Mouse (Mus musculus) hindbrain, postnatal 0 days (tissue): ENCODE measurements around the gene Rbm19. TPM values are rescaled to one million over a fixed set of nuclear protein-coding genes. Genes with fewer than 3 reads are reported as not detected.
A peak's percentile ranks its signal among the peaks of the same experiment; 100 is the strongest.

Experiments used
- ATAC-seq: fragments of 200-750 bp; cut with Nextera tagmentation; 2 replicates; pipeline ENCODE4 v1.8.0; 2017; ENCODE audit warnings: mild to moderate bottlenecking, moderate TSS enrichment, moderate library complexity
- DNase-seq: peaks from one replicate; pipeline ENCODE4 v3.0.0-alpha.2; 2015; ENCODE audit warnings: low spot score
- H3K27ac ChIP-seq: fragments of 300-500 bp; sonication (generic); 2 replicates; pipeline ENCODE4 v1.5.1; 2014; ENCODE audit warnings: mild to moderate bottlenecking
- H3K27me3 ChIP-seq: fragments of 300-500 bp; sonication (generic); 2 replicates; pipeline ENCODE4 v1.6.1; 2014; ENCODE audit warnings: low read length, mixed read lengths; ENCODE audit not compliant: insufficient read depth
- H3K36me3 ChIP-seq: fragments of 300-500 bp; sonication (generic); 2 replicates; pipeline ENCODE4 v1.6.1; 2014; ENCODE audit warnings: low read length, mixed read lengths; ENCODE audit not compliant: insufficient read depth
- H3K4me1 ChIP-seq: fragments of 300-500 bp; sonication (generic); 2 replicates; pipeline ENCODE4 v1.6.1; 2014; ENCODE audit warnings: antibody characterized with exemption, low read length, mixed read lengths; ENCODE audit not compliant: insufficient read depth
- H3K4me2 ChIP-seq: fragments of 300-500 bp; sonication (generic); 2 replicates; pipeline ENCODE4 v1.6.1; 2014; ENCODE audit warnings: low read depth, mild to moderate bottlenecking, low read length, moderate library complexity, mixed read lengths
- H3K4me3 ChIP-seq: fragments of 300-500 bp; sonication (generic); 2 replicates; pipeline ENCODE4 v1.5.1; 2014; ENCODE audit warnings: low read length
- H3K9ac ChIP-seq: fragments of 300-500 bp; sonication (generic); replicated peaks from 2 replicates; pipeline ENCODE4 v1.6.1; 2014; ENCODE audit warnings: mild to moderate bottlenecking, low read length, moderate library complexity, mixed read lengths
- H3K9me3 ChIP-seq: fragments of 300-500 bp; sonication (generic); 2 replicates; pipeline ENCODE4 v1.6.1; 2016; ENCODE audit warnings: low read length, mixed read lengths
- CTCF ChIP-seq: IDR thresholded peaks from 2 replicates; pipeline ENCODE4 v1.5.1; 2016; ENCODE audit warnings: antibody characterized with exemption, control low read depth, low read depth
- WGBS: fragments of 180-500 bp; shearing (Covaris S2); extraction: QIAGEN DNeasy Blood & Tissue Kit; methylation state at CpG from one replicate; pipeline ENCODE4 v1.1.7; 2014; 5-methylcytosine and 5-hydroxymethylcytosine counted together
- polyA plus RNA-seq: library from polyadenylated mRNA; unstranded; fragments of >200 nt; fragmentation: Nextera tagmentation; extraction: Ambion mirVana; gene quantifications from 2 replicates; pipeline ENCODE4 v1.2.1, GENCODE M21; 2015
- total RNA-seq: library from RNA; depleted of rRNA; stranded (reverse); fragments of >200 nt; gene quantifications from 2 replicates; pipeline ENCODE4 v1.2.3, GENCODE M21; 2014

The Rbm19 gene
- total and polyA plus RNA-seq, 2 experiments from 2014 or later: 17.2 to 33.4 TPM

DNA sequence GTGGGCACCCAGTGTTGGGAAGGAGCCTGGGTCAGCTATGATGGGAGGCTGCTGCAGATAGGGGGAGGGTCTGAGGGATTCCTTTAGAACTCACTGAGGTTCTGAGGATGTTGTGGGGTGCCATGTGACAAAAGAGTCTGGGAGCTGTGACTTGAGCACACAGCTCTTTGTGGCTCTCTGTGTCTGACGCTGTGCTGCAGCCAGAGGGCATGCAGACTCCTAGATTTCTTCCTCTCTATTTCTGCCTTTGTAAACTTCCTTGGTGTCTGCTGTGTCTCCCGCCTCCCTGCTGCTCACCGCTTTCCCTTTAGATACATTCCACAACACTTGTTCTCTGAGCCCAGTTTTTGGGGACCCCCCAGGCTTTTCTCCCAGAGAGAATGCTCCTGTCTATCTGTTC lies 36.9 kb downstream of the Rbm19 start:
- Histone ChIP-seq H3K27me3 (no peaks in the 10 kb centered on the region), H3K4me3 (no peak overlapping the region), H3K9ac (no peak overlapping the region), H3K4me2 (no peak overlapping the region), H3K36me3 (no peaks in the 10 kb centered on the region), H3K27ac (no peak overlapping the region), H3K4me1 (no peaks in the 10 kb centered on the region), H3K9me3 (no peaks in the 10 kb centered on the region)
- TF ChIP-seq CTCF: peak; percentile 51
- 75% methylated on average over 3 of the region's 3 CpGs for WGBS
- DNase-seq (peak; percentile 35), ATAC-seq (no peak)

DNA sequence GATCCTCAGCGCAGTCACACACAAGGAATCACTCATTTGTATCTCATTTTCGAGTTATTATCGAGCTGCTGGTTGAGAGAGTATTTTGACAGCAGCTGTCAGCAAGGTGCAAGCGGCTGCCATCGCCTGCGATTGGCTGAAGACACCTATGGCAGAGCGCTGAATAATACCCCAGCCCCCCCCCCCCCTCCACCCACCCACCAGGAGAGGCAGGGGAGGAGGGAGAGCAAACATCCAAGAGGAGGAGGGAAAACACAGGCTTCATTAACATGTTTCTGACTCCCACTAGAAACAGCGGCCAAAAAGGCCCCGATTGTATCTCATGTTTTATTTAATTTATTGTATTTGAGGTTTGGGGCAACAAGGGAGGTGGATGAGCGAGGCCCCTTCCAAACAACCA lies 39.4 kb downstream of the Rbm19 start:
- DNase-seq: no peak
- no peak overlapping the region for H3K4me3 ChIP-seq
- H3K27ac ChIP-seq: peak overlapping the region; percentile 56; the same call in 1 of the 2 replicates
- no peaks in the 10 kb centered on the region for H3K4me1 ChIP-seq
- H3K27me3 ChIP-seq: no peaks in the 10 kb centered on the region
- 49% methylated on average over 10 of the region's 10 CpGs for WGBS
- no peak overlapping the region for H3K9ac ChIP-seq
- H3K9me3 ChIP-seq: no peaks in the 10 kb centered on the region
- ATAC-seq: no peak
- no peak for TF ChIP-seq CTCF
- no peaks in the 10 kb centered on the region for H3K36me3 ChIP-seq
- H3K4me2 ChIP-seq: no peak overlapping the region

DNA sequence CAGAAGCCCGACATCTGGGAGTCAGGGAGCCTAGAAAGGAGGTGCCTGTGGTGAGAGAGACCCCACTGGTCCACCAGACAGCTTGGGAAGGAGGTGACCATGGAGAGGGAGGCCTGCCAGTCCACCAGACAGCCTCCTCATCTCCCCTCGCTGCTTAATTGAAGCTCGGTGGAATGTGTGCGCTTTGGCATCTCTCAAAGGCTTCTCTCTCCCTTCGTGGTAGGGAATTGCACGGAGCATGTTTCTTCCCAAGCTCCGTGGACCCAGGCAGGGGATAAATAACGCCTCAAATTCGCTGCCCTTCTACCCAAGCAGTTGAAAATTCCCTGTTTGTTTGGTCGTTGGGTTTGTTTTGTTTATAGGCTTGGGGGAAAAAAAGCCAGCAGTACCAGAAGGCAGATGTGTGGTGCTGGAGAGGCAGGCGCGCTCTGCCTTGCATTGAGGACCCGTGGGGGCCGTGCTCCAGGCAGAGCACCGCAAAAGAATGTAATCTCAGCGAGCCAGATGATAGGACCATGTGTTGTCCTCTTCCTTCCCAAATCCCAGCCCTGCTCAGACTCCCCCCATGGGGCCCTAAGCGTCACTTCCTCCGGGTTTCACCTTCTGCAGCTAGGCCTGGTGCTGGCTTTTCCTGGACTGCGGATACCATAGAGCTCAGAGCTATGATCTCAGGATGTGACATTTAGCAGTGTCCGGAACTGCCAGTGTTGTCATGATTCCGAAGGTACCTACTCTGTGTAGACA lies 40.1 kb downstream of the Rbm19 start:
- H3K9me3 ChIP-seq: no peaks in the 10 kb centered on the region
- no peaks in the 10 kb centered on the region for H3K4me1 ChIP-seq
- peak; percentile 48 for DNase-seq
- 47% methylated on average over 21 of the region's 21 CpGs for WGBS
- peak overlapping the region; percentile 56; the same call in 1 of the 2 replicates for H3K27ac ChIP-seq
- no peak for TF ChIP-seq CTCF
- no peak overlapping the region for H3K9ac ChIP-seq
- ATAC-seq: peak; percentile 55
- no peak overlapping the region for H3K4me3 ChIP-seq
- H3K4me2 ChIP-seq: no peak overlapping the region
- no peaks in the 10 kb centered on the region for H3K27me3 ChIP-seq
- no peaks in the 10 kb centered on the region for H3K36me3 ChIP-seq

DNA sequence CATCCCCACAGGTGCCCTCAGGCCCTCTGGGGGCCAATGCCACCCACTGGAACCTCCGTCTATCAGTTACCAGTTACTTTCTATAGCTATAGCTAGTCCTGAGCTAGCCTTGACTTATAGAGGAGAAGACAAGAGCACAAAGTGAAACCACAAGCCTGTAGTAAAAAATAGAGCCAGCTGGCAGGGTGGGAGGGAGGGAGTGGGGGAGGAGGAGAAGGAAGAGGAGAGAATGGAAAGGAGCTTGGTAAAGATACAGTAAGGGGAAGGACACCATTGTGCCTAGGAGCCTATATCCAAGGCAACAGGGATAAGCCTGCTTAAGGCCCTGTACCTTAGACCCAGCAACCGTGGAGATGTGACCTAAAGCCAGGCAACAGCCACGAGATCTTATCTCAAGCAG lies 40.9 kb downstream of the Rbm19 start:
- no peak for ATAC-seq
- H3K4me2 ChIP-seq: no peak overlapping the region
- no peak overlapping the region for H3K9ac ChIP-seq
- no peaks in the 10 kb centered on the region for H3K9me3 ChIP-seq
- no peak for DNase-seq
- WGBS: 77% methylated on average over 3 of the region's 3 CpGs
- peak overlapping the region; percentile 56; the same call in 1 of the 2 replicates for H3K27ac ChIP-seq
- no peaks in the 10 kb centered on the region for H3K36me3 ChIP-seq
- no peak for TF ChIP-seq CTCF
- no peaks in the 10 kb centered on the region for H3K4me1 ChIP-seq
- no peaks in the 10 kb centered on the region for H3K27me3 ChIP-seq
- H3K4me3 ChIP-seq: no peak overlapping the region

DNA sequence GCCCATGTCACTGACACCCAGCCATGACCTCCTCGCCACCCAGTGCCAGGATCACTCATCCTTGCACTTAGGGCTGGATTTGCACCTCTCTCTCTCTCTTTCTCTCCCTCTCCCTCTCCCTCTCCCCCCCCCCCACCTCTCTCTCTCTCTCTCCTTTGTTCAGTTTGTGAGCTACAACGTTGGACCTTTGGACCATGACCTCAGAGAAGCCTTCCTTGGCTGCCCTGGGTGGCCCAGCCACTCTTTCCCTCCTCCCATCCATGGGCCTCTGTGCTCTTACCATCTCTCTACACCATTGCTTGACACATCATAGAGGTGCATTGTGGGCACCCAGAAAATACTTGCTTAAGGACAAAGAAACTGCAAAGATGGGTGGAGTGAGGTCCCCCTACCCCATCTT lies 42.2 kb downstream of the Rbm19 start:
- no peak overlapping the region for H3K4me2 ChIP-seq
- WGBS: 58% methylated on average over 2 of the region's 2 CpGs
- no peak overlapping the region for H3K9ac ChIP-seq
- peaks cover 1% of the 10 kb centered on the region; the same call in 1 of the 2 replicates for H3K4me1 ChIP-seq
- DNase-seq (no peak), ATAC-seq (no peak)
- TF ChIP-seq CTCF: no peak
- no peak overlapping the region for H3K4me3 ChIP-seq
- no peaks in the 10 kb centered on the region for H3K27me3 ChIP-seq
- no peak overlapping the region for H3K27ac ChIP-seq
- no peaks in the 10 kb centered on the region for H3K9me3 ChIP-seq
- no peaks in the 10 kb centered on the region for H3K36me3 ChIP-seq

DNA sequence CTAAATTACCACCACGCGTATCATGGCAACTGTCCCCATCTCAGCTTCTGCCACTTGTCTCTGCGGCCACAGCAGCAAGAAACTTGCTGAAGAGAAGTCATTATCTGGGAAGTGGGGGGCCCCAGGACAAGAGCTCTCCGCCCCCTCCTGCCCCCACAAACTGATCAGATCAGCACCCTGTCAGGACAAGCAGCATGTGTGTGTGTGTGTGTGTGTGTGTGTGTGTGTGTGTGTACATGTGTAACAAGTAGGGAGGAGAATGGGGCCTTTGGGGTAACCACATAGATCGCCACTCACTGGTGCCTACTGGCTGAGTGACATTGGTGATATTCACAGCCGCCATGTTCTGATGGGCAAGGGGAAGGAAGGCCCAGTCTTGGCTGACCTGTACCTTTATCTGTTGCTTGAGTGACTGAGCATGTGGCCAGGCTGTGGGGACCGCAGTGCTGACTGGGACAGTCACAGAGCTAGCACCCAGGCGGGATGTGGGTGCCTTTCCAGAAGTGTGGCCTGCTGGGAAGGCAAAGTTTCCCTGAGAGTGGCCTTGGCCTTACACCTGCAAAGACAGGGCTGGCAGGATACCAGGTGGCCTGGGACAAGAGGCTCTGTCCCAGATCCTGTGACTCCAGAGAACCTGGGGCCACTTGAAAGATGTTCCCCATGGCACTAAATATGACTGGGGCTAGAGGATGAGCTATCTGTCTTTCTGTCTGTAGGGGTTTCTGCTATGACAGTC lies 44.8 kb downstream of the Rbm19 start:
- Histone ChIP-seq H3K27ac (no peak overlapping the region), H3K9me3 (no peaks in the 10 kb centered on the region), H3K36me3 (no peaks in the 10 kb centered on the region), H3K4me2 (no peak overlapping the region), H3K9ac (no peak overlapping the region), H3K27me3 (no peaks in the 10 kb centered on the region), H3K4me1 (peaks cover 8% of the 10 kb centered on the region), H3K4me3 (no peak overlapping the region)
- DNase-seq (no peak), ATAC-seq (no peak)
- 84% methylated on average over 8 of the region's 8 CpGs for WGBS
- TF ChIP-seq CTCF: no peak

DNA sequence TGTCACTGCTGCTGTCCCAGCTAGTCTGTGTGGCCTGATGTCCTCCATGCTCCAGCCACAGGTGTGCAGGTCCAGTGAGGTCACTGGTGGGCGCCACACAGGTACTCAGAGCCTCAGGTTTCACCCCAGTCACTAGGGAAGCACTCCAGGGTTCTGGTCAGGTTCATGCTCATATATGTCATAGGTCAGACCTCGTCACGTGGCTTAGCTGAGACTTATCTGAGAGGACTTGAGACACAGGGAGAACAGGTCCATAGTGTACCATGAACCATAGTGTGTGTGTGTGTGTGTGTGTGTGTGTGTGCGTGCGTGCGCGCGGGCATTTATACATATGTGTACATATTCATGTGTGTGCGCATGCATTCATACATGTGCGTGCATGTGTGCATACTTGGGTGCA lies 46.4 kb downstream of the Rbm19 start:
- Histone ChIP-seq H3K9me3 (no peaks in the 10 kb centered on the region), H3K9ac (no peak overlapping the region), H3K4me1 (peaks cover 8% of the 10 kb centered on the region), H3K27ac (no peak overlapping the region), H3K4me3 (no peak overlapping the region), H3K36me3 (no peaks in the 10 kb centered on the region), H3K27me3 (no peaks in the 10 kb centered on the region), H3K4me2 (no peak overlapping the region)
- WGBS: 96% methylated on average over 10 of the region's 10 CpGs
- no peak for DNase-seq
- no peak for TF ChIP-seq CTCF
- ATAC-seq: no peak
